Mouse (Mus musculus) CD4-positive, CD25-positive, alpha-beta regulatory T cell, adult 2 months (primary cell): ENCODE data around the gene Acad9.

ENCODE experiments used
- DNase-seq: peaks from one replicate; pipeline ENCODE4 v3.0.0-alpha.2; 2012; ENCODE audit warnings: low read depth, low spot score

Acad9 gene

DNA sequence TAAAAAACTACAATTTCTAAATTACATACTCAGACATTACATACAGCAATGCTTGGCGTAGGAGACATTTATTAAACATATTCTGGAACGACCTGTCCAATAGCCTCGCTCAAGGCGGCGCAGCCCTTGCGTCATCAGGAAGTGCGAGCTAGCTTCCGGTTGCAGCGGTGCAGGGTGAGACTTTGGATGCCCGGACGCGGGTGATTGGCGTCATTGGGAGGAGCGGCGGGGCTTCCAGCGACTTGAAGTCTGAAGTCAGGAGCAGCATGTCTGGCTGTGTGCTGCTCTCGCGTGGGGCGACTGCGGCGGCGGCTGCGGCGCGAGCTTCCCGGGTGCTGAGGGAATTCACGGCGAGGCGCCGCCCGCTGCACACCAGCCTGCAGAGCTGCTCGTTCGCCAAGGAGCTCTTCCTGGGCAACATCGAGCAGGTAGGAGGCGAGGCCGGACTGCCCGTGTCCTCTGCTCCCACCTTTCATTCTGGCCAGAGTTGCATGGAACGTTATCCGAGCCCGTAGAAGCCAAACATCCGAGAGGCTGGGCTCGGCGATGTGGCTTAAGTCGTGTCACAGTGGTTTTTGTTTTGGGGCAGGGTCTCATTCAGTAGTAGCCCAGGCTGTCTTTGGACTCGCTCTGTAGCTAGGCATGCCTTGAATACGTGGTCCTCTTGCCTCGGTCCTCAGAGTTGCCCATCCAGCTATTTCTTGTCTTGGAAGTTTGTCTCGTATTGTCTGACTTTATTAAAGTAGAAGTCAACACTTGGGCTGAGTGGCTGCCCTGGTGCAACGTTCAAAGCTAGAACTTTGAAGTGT is at the start of gene Acad9:
Gene Acad9, plus strand, starts transcription at position 137 of the 809 bp plus-strand sequence.
- DNase-seq = peak; percentile 96

- DNase-seq = no peak
These were observed 40.0 kb upstream of the Acad9 start for GRCm38 (mm10) chr3:36025732-36026131.

- no peak for DNase-seq
These were observed 35.8 kb upstream of the Acad9 start for GRCm38 (mm10) chr3:36029993-36030392.

- DNase-seq = no peak
These were observed 33.9 kb upstream of the Acad9 start for GRCm38 (mm10) chr3:36031740-36032510.

GRCm38 (mm10) chr3:36044520-36044919 is 21.3 kb upstream of the Acad9 start:
- DNase-seq = no peak

DNA sequence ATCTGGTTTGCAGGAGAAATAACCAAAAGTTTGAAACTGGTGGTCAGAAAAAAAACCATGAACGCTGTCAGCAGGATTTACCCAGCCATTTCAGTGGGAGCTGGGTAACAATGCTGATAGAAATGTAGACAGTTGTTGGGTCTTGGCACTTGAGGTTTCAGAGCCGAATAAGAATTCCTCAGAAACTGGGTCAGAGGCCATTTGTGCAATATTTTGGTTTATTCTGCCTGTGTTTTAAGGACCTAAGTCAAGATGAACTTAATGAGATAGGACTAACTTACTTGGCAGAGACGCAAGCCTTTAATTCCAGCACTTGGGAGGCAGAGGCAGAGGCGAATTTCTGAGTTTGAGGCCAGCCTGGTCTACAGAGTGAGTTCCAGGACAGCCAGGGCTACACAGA is 20.7 kb upstream of the Acad9 start:
- no peak for DNase-seq

DNA sequence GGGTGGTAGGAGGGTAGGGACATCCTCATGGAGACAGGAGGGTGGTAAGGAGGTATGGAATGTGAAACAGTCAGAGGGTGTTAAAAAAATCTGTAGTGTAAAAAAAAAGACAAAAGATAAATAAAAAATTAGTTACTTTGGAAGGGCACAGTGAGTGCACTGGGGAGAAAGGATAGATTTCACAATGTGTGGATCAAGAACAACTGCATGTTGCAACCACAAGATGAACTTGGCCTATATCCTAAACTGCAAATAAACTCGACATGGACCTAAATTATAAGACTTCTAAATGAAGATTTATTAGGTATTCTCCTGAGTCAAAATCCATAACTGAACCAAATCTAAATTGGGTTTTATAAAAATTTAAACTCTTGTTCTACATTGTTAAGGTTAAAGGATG is 16.7 kb upstream of the Acad9 start:
- no peak for DNase-seq

GRCm38 (mm10) chr3:36053447-36053846 is 12.3 kb upstream of the Acad9 start, which contains the start of gene Ccdc144b:
Gene Ccdc144b, minus strand, starts transcription at chr3:36053547.
- no peak for DNase-seq

DNA sequence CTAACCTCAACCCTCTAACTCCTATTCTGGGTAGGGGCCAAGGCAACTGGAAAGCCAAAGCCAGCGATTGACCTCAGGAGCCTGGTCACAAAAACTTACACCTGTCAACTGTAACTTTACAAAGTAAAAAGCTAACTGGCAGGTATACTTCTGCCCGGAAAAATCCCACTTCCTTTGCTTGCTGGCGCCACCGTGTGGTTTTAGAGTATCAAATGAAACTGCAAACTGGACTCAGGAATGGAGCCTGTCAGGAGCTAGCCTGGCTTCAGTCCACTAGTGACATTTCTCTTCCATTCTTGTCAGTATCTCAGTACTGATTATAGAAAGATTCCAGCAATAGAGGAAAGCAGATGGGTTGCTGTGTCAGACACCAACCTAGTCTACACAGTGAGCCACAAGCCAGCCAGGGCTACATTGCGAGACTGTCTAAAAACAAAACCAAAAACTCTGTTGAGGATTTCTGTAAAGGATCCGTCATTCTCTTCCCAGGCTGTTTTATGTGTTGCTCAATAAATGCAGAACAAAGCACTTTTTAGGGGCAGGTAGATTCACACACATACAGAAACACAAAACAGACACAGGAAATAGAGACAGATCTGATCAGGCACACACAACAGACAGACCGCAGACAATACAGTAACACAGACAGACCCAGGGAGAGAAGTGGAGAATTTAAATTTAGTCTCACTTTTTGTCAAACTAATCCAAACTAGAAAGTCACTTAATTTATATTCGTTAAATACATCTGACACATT is 5.5 kb upstream of the Acad9 start:
- peak; percentile 85 for DNase-seq

DNA sequence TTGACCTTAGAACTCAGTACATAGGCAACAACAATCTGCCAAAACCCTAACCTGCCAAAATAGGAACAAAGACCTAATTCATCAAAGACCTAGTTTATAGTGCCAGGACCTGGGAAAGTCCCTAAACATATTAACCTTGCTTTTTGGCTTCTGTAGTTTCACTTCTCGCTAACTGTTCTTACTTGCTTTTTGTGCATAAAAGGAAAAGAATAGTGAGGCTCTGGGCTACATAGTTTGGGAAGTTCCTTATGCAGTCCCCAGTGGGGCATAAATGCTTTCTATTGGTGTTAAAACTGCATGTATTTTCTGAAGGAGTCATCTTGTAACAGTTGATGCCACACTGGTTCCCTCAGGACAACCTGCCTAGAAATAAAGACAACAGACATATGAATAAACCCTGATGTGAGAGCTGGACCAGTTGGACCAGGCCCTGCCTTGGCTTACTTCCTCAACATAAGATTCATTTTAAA is 1.2 kb upstream of the Acad9 start:
- DNase-seq = peak; percentile 53

- peak; percentile 14 for DNase-seq
These were observed 613 bp upstream of the Acad9 start for GRCm38 (mm10) chr3:36065166-36065565.

- no peak for DNase-seq
These were observed 2.0 kb downstream of the Acad9 start for GRCm38 (mm10) chr3:36067731-36068130.

- no peak for DNase-seq
These were observed 4.7 kb downstream of the Acad9 start for GRCm38 (mm10) chr3:36070436-36070835.

GRCm38 (mm10) chr3:36071047-36071446 is 5.3 kb downstream of the Acad9 start:
- no peak for DNase-seq

DNA sequence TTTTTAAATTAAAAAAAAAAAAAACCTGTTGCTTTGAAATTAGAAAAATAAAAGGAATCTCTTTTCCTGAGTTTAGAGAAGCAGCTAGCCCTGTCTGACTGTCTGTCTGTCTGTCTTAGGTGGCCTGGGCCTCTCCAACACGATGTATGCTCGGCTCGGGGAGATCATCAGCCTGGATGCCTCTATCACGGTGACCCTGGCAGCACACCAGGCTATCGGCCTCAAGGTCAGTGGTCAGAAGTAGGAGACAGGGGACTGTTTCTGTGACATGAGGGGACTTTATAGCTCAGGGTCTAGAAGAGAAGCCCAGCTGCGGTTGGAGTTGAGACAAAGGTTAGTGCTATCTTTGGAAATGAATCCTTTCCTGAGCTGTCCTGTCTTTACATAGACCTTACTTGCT is 8.5 kb downstream of the Acad9 start:
- DNase-seq = no peak

GRCm38 (mm10) chr3:36075466-36075865 is 9.7 kb downstream of the Acad9 start:
- no peak for DNase-seq

- DNase-seq = no peak
These were observed 11.6 kb downstream of the Acad9 start for GRCm38 (mm10) chr3:36077386-36077785.

GRCm38 (mm10) chr3:36079886-36080285 is 14.1 kb downstream of the Acad9 start:
- no peak for DNase-seq

DNA sequence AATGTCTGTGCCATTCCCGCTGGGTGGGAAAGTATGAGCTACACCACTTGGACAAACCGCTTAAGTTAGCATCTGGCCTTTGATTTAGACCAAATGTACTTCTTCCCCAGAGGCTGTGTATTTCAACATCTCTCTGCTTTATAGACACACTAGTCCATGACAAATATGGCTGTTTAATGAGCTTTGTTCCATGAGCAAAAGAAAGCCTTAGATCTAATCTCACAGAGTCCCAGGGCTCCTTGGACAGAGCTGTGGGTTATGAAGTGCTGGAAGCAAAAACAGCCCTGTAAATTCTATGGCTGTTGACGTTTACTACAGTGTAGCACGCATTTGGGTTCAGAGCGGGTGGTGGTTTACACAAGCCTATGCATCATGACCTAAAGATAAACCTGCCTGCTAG is 15.0 kb downstream of the Acad9 start:
- no peak for DNase-seq

DNA sequence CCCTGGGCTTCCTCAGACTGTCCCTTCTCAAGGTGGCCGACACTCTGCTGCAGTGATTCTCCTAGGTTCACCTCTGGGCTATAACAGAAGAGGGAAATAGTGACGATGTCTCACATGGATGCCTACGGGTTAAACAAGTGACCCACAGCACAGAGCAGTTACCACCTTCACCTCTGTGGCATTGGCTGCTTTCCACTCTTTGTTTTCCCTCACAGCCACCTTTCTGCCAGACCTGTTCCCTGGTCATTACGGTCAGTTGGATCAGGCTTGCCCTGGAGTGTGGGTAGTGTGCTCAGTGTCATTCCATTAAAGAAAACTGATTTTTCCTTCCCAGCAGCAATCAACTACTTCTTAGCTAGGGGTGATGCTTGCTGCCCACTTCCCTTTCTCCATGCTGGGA is 17.1 kb downstream of the Acad9 start:
- DNase-seq = no peak

DNA sequence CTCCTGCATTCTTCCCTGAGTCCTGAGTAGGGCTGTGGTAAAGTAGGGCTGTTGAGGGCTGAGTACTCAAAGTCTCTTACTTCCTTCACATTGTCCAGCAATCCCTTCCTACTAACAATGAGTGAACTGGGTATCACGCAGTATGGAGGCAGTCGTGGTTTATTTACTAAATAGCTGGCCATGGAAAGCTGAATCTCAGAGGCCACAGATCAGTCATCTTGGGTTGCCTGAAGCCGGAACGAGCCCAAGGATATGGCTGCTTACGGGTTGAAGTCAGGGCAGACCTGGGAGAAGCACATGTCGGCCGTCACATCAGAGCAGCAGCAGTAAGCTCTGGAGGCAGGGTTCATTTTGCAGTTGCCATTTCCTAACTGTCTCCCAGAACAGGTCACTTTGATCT is 17.6 kb downstream of the Acad9 start:
- no peak for DNase-seq

DNA sequence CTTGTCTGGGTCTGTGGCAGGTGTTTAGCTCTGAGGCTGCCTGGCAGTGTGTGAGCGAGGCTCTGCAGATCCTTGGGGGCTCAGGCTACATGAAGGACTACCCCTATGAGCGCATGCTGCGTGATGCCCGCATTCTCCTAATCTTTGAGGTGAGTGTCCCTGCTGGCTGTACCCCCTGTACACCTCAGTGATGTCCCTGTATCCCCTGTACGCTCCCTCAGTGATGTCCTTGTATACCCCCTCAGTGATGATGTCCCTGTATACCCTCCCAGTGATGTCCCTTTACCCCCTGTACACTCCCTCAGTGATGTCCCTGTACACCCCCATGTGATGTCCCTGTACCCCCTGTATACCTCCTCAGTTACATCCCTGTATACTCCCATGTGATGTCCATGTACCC is 19.6 kb downstream of the Acad9 start:
- DNase-seq = no peak
